Mouse (Mus musculus) liver (tissue): ENCODE data around the gene Olfr177.

ENCODE experiments used
- DNase-seq: peaks from one replicate; pipeline ENCODE4 v3.0.0-alpha.2; 2020; ENCODE audit warnings: mixed read lengths

Gene Olfr177

DNA sequence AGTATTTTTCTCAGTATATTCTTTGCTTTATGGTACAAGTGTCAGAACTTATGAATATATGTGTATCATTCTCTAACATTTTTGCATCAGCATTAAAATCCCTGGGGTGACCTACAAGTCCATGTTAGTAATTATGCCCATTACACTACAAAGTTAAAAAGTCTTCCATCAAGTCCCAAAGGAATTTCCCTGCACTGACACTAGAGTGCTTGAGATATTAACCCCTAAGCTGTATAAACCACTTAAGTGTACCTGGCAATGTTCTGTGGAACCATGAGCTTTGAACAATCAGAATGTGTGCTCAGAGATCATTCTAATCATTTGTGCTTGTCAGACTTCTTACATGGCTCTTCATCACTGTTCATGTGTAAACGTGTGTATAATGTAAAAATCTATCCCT is at the start of gene Olfr177:
Gene Olfr177 (minus strand): TSS at position 101 of the 400 bp plus-strand sequence.
- no peak for DNase-seq

DNA sequence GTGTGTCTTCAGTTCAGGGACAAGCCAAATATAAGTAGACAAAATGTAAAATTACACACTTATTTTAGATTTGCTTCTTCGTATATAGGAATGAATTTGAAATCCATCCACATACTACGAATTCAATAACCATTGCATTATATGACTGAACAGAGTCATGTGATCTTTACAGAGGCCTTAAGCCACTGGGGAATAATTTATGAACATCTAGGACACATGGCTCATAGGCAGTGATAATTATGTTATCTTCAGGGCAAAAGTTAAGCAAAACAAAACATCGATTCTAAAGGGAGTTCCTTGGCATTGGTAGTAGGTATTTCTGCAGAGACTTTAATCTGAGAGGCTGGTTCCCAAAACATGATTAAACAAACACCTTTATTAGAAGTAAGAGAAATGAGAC is 17.4 kb upstream of the Olfr177 start, which contains the start of gene Olfr178:
Gene Olfr178 (minus strand): TSS at position 101 of the 400 bp plus-strand sequence.
- DNase-seq, result no peak

DNA sequence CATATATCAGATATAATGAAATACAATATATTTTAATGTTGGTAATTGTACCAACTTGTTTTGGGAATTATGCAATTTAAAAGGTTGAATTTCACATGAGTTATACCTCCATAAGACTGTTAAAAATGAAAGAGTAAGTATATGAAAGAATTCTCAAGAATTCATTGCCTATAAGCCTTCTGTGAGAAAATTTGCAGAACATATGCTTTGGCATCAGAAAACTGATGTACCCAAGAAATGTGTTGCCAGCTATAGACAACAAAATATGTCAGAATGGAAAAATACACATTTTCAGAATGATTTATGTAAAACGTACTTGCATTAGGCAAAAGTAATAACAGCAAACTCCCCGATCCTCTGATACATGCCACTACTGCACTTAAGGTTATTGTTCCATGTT is 9.8 kb upstream of the Olfr177 start:
- DNase-seq, result no peak

DNA sequence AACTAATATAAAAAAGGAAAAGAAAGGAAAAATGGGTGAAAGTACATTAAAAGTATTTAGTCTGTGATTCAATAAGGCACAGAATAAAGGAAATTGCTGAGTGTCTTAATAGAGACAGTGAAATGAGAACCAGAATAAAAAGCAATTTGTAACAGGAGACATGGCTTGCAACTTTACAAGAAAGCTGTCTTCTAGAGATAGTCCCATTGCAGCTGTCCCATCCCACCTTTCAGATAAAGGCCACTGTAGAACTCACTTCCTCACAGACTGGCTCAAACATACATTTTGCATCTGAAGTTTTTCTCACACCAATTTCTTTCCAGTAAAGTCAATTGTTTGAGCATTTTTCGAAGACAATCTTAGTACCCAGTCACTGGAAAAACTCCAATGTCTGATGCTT is 13.1 kb downstream of the Olfr177 start:
- DNase-seq, result no peak

DNA sequence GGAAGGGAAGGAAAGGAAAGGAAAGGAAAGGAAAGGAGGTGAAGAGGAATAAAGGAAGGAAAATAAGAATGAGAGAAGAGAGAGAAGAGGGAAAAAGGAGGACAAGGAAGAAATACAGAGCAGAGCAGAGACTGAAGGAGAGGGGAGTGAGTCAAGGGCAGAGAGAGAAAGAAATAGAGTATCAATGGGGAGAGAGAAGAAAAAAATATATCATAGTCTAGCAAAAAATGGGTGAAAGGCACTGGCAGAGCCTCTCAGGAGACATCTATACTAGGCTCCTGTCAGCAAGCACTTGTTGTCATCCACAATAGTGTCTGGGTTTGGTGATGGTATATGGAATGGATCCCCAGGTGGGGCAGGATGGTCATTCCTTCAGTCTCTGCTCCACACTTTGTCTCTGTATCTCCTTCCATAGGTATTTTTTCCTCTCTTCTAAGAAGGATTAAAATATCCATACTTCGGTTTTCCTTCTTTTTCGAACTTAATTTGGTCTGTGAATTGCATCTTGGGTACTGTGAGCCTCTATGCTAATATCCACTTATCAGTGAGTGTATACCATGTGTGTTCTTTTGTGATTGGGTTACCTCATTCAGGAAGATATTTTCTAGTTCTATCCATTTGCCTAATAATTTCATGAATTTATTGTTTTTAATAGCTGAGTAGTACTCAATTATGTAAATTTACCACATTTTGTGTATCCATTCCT is 14.4 kb downstream of the Olfr177 start:
- DNase-seq, result no peak

DNA sequence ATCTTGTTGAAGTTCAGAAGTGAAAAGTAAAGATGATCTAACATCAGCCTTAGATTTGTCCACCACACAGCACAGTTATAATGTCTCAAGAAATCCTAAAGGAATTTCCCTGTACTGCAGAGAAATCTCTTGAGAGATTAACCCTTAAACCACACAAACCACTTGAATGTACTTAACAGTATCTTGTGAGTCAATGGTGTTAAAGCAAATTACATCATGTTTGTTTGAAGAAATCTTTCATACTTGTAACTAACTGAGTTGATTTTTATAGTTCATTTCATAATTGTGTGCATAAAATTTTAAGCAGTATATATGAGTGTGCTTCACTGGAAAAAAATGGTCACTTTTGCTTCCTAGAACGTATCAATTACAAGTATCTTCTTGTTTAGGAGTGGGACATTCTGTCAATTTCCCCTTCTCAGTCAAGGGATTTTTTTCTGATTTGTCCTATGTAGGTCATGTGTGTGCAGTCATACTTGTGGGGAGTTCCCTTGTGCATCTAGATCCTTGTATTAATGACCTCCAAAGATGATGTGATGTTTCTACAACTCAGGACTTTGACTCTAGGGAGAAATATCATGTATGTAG is 47.7 kb downstream of the Olfr177 start, which contains the start of gene Olfr175-ps1:
Gene Olfr175-ps1 (minus strand): TSS at position 51 of the 588 bp plus-strand sequence.
- DNase-seq, result no peak
